Mouse (Mus musculus) myocyte (in vitro differentiated cells): ENCODE measurements at regions not wholly inside any gene's neighbourhood (a gene's known extent, or its start where the extent isn't known, plus 50 kb on each side); places are given as distances from the start of the nearest gene placed in this dataset.

Experiments
- H3K27me3 ChIP-seq: one replicate; pipeline ENCODE4 v1.6.1; 2011; ENCODE audit not compliant: control insufficient read depth, insufficient read depth, insufficient read length
- H3K36me3 ChIP-seq: one replicate; pipeline ENCODE4 v1.6.1; 2011; ENCODE audit not compliant: control insufficient read depth, insufficient read depth
- H3K4me2 ChIP-seq: one replicate; pipeline ENCODE4 v1.6.1; 2011; ENCODE audit warnings: low read depth, control low read depth
- H3K4me3 ChIP-seq: one replicate; pipeline ENCODE4 v1.5.1; 2011; ENCODE audit warnings: mild to moderate bottlenecking, control low read depth, moderate library complexity
- H3K79me2 ChIP-seq: one replicate; pipeline ENCODE4 v1.6.1; 2011; ENCODE audit not compliant: control insufficient read depth, insufficient read depth
- H3ac ChIP-seq: one replicate; pipeline ENCODE4 v1.6.1; 2011; ENCODE audit not compliant: control insufficient read depth, insufficient read length
- CEBPB ChIP-seq: IDR thresholded peaks from 2 replicates; pipeline ENCODE4 v1.6.1; 2011; ENCODE audit warnings: mild to moderate bottlenecking, moderate library complexity; ENCODE audit not compliant: poor library complexity, insufficient read depth, severe bottlenecking
- E2F4 ChIP-seq: IDR thresholded peaks from one replicate; pipeline ENCODE4 v1.6.1; 2011; ENCODE audit warnings: mild to moderate bottlenecking, control low read depth, moderate library complexity; ENCODE audit not compliant: insufficient read depth
- MAX ChIP-seq: IDR thresholded peaks from one replicate; pipeline ENCODE4 v1.6.1; 2011; ENCODE audit warnings: low read depth, mild to moderate bottlenecking, control low read depth
- MYOD1 ChIP-seq, 3 experiments: IDR thresholded peaks; one replicate each; pipeline ENCODE4 v1.6.1; 2011; ENCODE audit warnings: control low read depth in 2 of 3, low read depth in 2 of 3, mild to moderate bottlenecking in 2 of 3, moderate library complexity in 1 of 3; ENCODE audit not compliant: insufficient read length in 2 of 3, control insufficient read depth in 1 of 3
- MYOG ChIP-seq, 3 experiments: IDR thresholded peaks; one replicate each; pipeline ENCODE4 v1.6.1; 2011; ENCODE audit warnings: control low read depth in 2 of 3, low read depth in 2 of 3, mild to moderate bottlenecking in 2 of 3; ENCODE audit not compliant: insufficient read length in 2 of 3, control insufficient read depth in 1 of 3, insufficient read depth in 1 of 3
- POLR2A ChIP-seq: IDR thresholded peaks from one replicate; pipeline ENCODE4 v1.6.1; 2011; ENCODE audit warnings: low read depth, mild to moderate bottlenecking, control low read depth, moderate library complexity; ENCODE audit not compliant: insufficient read length
- POLR2AphosphoS2 ChIP-seq: IDR thresholded peaks from one replicate; pipeline ENCODE4 v1.6.1; 2011; ENCODE audit warnings: low read depth, control low read depth; ENCODE audit not compliant: insufficient read length
- REST ChIP-seq: IDR thresholded peaks from one replicate; pipeline ENCODE4 v1.6.1; 2011; ENCODE audit warnings: mild to moderate bottlenecking, control low read depth, moderate library complexity; ENCODE audit not compliant: insufficient read depth, insufficient read length
- SRF ChIP-seq: IDR thresholded peaks from one replicate; pipeline ENCODE4 v1.6.1; 2011; ENCODE audit warnings: low read depth; ENCODE audit not compliant: control insufficient read depth, insufficient read length
- TCF12 ChIP-seq: IDR thresholded peaks from one replicate; pipeline ENCODE4 v1.6.1; 2011; ENCODE audit warnings: mild to moderate bottlenecking, control low read depth; ENCODE audit not compliant: poor library complexity, insufficient read depth, severe bottlenecking
- TCF3 ChIP-seq: IDR thresholded peaks from one replicate; pipeline ENCODE4 v1.6.1; 2011; ENCODE audit warnings: low read depth, control low read depth; ENCODE audit not compliant: insufficient read length
- USF1 ChIP-seq: IDR thresholded peaks from one replicate; pipeline ENCODE4 v1.6.1; 2011; ENCODE audit warnings: low read depth, mild to moderate bottlenecking, control low read depth, moderate library complexity

- no peak overlapping the region for H3K4me3 ChIP-seq
- H3K27me3 ChIP-seq = no peaks in the 10 kb centered on the region
- no peaks in the 10 kb centered on the region for H3K36me3 ChIP-seq
- no peaks in the 10 kb centered on the region for H3K79me2 ChIP-seq
- H3ac ChIP-seq = no peak overlapping the region
- TF ChIP-seq MYOG (IDR thresholded peaks at IDR 0.05; ENCODE audit: control insufficient read depth in 1 of 3, insufficient read depth in 1 of 3, insufficient read length in 2 of 3, low read depth in 2 of 3) (no peak), MAX (no peak), POLR2AphosphoS2 (no peak), USF1 (no peak), TCF12 (no peak), CEBPB (no peak), SRF (no peak), POLR2A (no peak), MYOD1 (IDR thresholded peaks at IDR 0.05; ENCODE audit: control insufficient read depth in 1 of 3, insufficient read length in 2 of 3, low read depth in 2 of 3) (no peak), E2F4 (no peak), REST (no peak), TCF3 (no peak)
- no peak overlapping the region for H3K4me2 ChIP-seq
Observed at GRCm38 (mm10) chr12:44071766-44072165, 138.4 kb downstream of the Dnajb9 start.

GRCm38 (mm10) chr12:44056493-44057163 lies 153.5 kb downstream of the Dnajb9 start:
- Histone ChIP-seq H3K79me2 (no peaks in the 10 kb centered on the region), H3ac (no peak overlapping the region), H3K4me3 (no peak overlapping the region), H3K4me2 (no peak overlapping the region), H3K27me3 (no peaks in the 10 kb centered on the region), H3K36me3 (no peaks in the 10 kb centered on the region)
- TF ChIP-seq POLR2AphosphoS2 = no peak
- no peak for TF ChIP-seq TCF3
- TF ChIP-seq CEBPB = no peak
- TF ChIP-seq MAX = no peak
- no peak for TF ChIP-seq POLR2A
- no peak for TF ChIP-seq MYOG (IDR thresholded peaks at IDR 0.05; ENCODE audit: control insufficient read depth in 1 of 3, insufficient read depth in 1 of 3, insufficient read length in 2 of 3, low read depth in 2 of 3)
- TF ChIP-seq REST = no peak
- TF ChIP-seq E2F4 = no peak
- no peak for TF ChIP-seq MYOD1 (IDR thresholded peaks at IDR 0.05; ENCODE audit: control insufficient read depth in 1 of 3, insufficient read length in 2 of 3, low read depth in 2 of 3)
- TF ChIP-seq USF1 = no peak
- no peak for TF ChIP-seq TCF12
- no peak for TF ChIP-seq SRF

- Histone ChIP-seq H3K36me3 (no peaks in the 10 kb centered on the region), H3K4me2 (no peak overlapping the region), H3K79me2 (no peaks in the 10 kb centered on the region), H3K4me3 (no peak overlapping the region), H3ac (no peak overlapping the region), H3K27me3 (no peaks in the 10 kb centered on the region)
- TF ChIP-seq POLR2A (no peak), TCF12 (no peak), E2F4 (no peak), REST (no peak), MYOG (IDR thresholded peaks at IDR 0.05; ENCODE audit: control insufficient read depth in 1 of 3, insufficient read depth in 1 of 3, insufficient read length in 2 of 3, low read depth in 2 of 3) (no peak), MAX (no peak), SRF (no peak), POLR2AphosphoS2 (no peak), TCF3 (no peak), CEBPB (no peak), MYOD1 (IDR thresholded peaks at IDR 0.05; ENCODE audit: control insufficient read depth in 1 of 3, insufficient read length in 2 of 3, low read depth in 2 of 3) (no peak), USF1 (no peak)
Observed at GRCm38 (mm10) chr12:44045806-44046205, 164.3 kb downstream of the Dnajb9 start.

- Histone ChIP-seq H3K36me3 (no peaks in the 10 kb centered on the region), H3K79me2 (no peaks in the 10 kb centered on the region), H3K27me3 (no peaks in the 10 kb centered on the region), H3K4me3 (no peak overlapping the region), H3K4me2 (no peak overlapping the region), H3ac (no peak overlapping the region)
- TF ChIP-seq SRF (no peak), TCF3 (no peak), USF1 (no peak), POLR2AphosphoS2 (no peak), CEBPB (no peak), MYOG (IDR thresholded peaks at IDR 0.05; ENCODE audit: control insufficient read depth in 1 of 3, insufficient read depth in 1 of 3, insufficient read length in 2 of 3, low read depth in 2 of 3) (no peak), REST (no peak), MAX (no peak), E2F4 (no peak), TCF12 (no peak), MYOD1 (IDR thresholded peaks at IDR 0.05; ENCODE audit: control insufficient read depth in 1 of 3, insufficient read length in 2 of 3, low read depth in 2 of 3) (no peak)
Observed at GRCm38 (mm10) chr12:44044388-44045105, 165.6 kb downstream of the Dnajb9 start.
